Mouse (Mus musculus) stomach, postnatal 0 days (tissue): ENCODE data around the gene Snd1. TPM values are rescaled to one million over a fixed set of nuclear protein-coding genes. Genes with fewer than 3 reads are reported as not detected.

Experiments
- ATAC-seq: fragments of 200-750 bp; cut with Nextera tagmentation; 2 replicates; pipeline ENCODE4 v1.8.0; 2017; ENCODE audit not compliant: low FRiP score, low TSS enrichment
- DNase-seq: peaks from one replicate; pipeline ENCODE4 v3.0.0-alpha.2; 2016; ENCODE audit warnings: low spot score
- H3K27ac ChIP-seq: fragments of 300-500 bp; sonication (generic); replicated peaks from 2 replicates; pipeline ENCODE4 v1.5.1; 2014; ENCODE audit warnings: mild to moderate bottlenecking, control low read depth
- H3K27me3 ChIP-seq: fragments of 300-500 bp; sonication (generic); 2 replicates; pipeline ENCODE4 v1.6.1; 2014; ENCODE audit warnings: low read length; ENCODE audit not compliant: control insufficient read depth, insufficient read depth
- H3K36me3 ChIP-seq: fragments of 300-500 bp; sonication (generic); 2 replicates; pipeline ENCODE4 v1.6.1; 2014; ENCODE audit warnings: low read length, mixed read lengths; ENCODE audit not compliant: control insufficient read depth, insufficient read depth
- H3K4me1 ChIP-seq: fragments of 300-500 bp; sonication (generic); replicated peaks from 2 replicates; pipeline ENCODE4 v1.6.1; 2014; ENCODE audit warnings: antibody characterized with exemption; ENCODE audit not compliant: control insufficient read depth, insufficient read depth
- H3K4me2 ChIP-seq: fragments of 300-500 bp; sonication (generic); replicated peaks from 2 replicates; pipeline ENCODE4 v1.6.1; 2014; ENCODE audit warnings: low read depth, mild to moderate bottlenecking, control low read depth, moderate library complexity
- H3K4me3 ChIP-seq: fragments of 300-500 bp; sonication (generic); 2 replicates; pipeline ENCODE4 v1.5.1; 2014; ENCODE audit warnings: low read depth, low read length, control low read depth
- H3K9ac ChIP-seq: fragments of 300-500 bp; sonication (generic); 2 replicates; pipeline ENCODE4 v1.6.1; 2014; ENCODE audit warnings: mild to moderate bottlenecking, low read length, control low read depth, mixed read lengths
- H3K9me3 ChIP-seq: fragments of 300-500 bp; sonication (generic); 2 replicates; pipeline ENCODE4 v1.6.1; 2016; ENCODE audit warnings: low read length; ENCODE audit not compliant: control insufficient read depth
- CTCF ChIP-seq: IDR thresholded peaks from 2 replicates; pipeline ENCODE4 v1.5.1; 2016; ENCODE audit warnings: antibody characterized with exemption, low read depth, mild to moderate bottlenecking, moderate library complexity
- EP300 ChIP-seq: optimal IDR thresholded peaks from 2 replicates; pipeline ENCODE3; 2016; ENCODE audit warnings: antibody characterized with exemption
- WGBS: fragments of 180-500 bp; shearing (Covaris S2); extraction: QIAGEN DNeasy Blood & Tissue Kit; methylation state at CpG from one replicate; pipeline ENCODE4 v1.1.7; 2014; 5-methylcytosine and 5-hydroxymethylcytosine counted together
- polyA plus RNA-seq: library from polyadenylated mRNA; unstranded; fragments of >200 nt; fragmentation: Nextera tagmentation; extraction: Ambion mirVana; gene quantifications from 2 replicates; pipeline ENCODE4 v1.2.1, GENCODE M21; 2015

Snd1 gene
- polyA plus RNA-seq, 1 experiment from 2014 or later, result 81.3 TPM

GRCm38 (mm10) chr6:28877945-28878666, 403.2 kb downstream of the Snd1 start:
- no peak overlapping the region for H3K4me2 ChIP-seq
- H3K9me3 ChIP-seq, result no peaks in the 10 kb centered on the region
- no peak for ATAC-seq
- H3K9ac ChIP-seq, result no peak overlapping the region
- no peak overlapping the region for H3K4me3 ChIP-seq
- no peak for DNase-seq
- H3K36me3 ChIP-seq, result peaks cover 7% of the 10 kb centered on the region; the same call in 1 of the 2 replicates
- no peaks in the 10 kb centered on the region for H3K4me1 ChIP-seq
- TF ChIP-seq CTCF (no peak), EP300 (no peak)
- H3K27me3 ChIP-seq, result no peaks in the 10 kb centered on the region
- H3K27ac ChIP-seq, result no peak overlapping the region
- 37% methylated on average over 6 of the region's 7 CpGs for WGBS

GRCm38 (mm10) chr6:28879315-28879714, 404.4 kb downstream of the Snd1 start:
- Histone ChIP-seq H3K9me3 (no peaks in the 10 kb centered on the region), H3K4me3 (no peak overlapping the region), H3K9ac (no peak overlapping the region), H3K36me3 (peaks cover 13% of the 10 kb centered on the region; the same call in 1 of the 2 replicates), H3K27me3 (no peaks in the 10 kb centered on the region), H3K4me1 (no peaks in the 10 kb centered on the region), H3K27ac (no peak overlapping the region), H3K4me2 (no peak overlapping the region)
- DNase-seq (no peak), ATAC-seq (no peak)
- TF ChIP-seq EP300 (no peak), CTCF (no peak)
- 64% methylated on average over 8 of the region's 8 CpGs for WGBS

GRCm38 (mm10) chr6:28880909-28881308, 406.0 kb downstream of the Snd1 start:
- no peaks in the 10 kb centered on the region for H3K9me3 ChIP-seq
- no peak overlapping the region for H3K4me3 ChIP-seq
- WGBS, result 76% methylated on average over 4 of the region's 4 CpGs
- peaks cover 20% of the 10 kb centered on the region; the same call in 1 of the 2 replicates for H3K36me3 ChIP-seq
- no peak overlapping the region for H3K27ac ChIP-seq
- H3K9ac ChIP-seq, result no peak overlapping the region
- H3K4me2 ChIP-seq, result no peak overlapping the region
- ATAC-seq (no peak), DNase-seq (no peak)
- TF ChIP-seq CTCF, result no peak
- no peak for TF ChIP-seq EP300
- no peaks in the 10 kb centered on the region for H3K4me1 ChIP-seq
- no peaks in the 10 kb centered on the region for H3K27me3 ChIP-seq

GRCm38 (mm10) chr6:28883518-28883917, 408.6 kb downstream of the Snd1 start:
- Histone ChIP-seq H3K4me3 (no peak overlapping the region), H3K27me3 (no peaks in the 10 kb centered on the region), H3K9ac (no peak overlapping the region), H3K27ac (no peak overlapping the region), H3K4me2 (no peak overlapping the region), H3K36me3 (peaks cover 26% of the 10 kb centered on the region; the same call in 1 of the 2 replicates), H3K4me1 (no peaks in the 10 kb centered on the region), H3K9me3 (no peaks in the 10 kb centered on the region)
- DNase-seq, result no peak
- no peak for ATAC-seq
- WGBS, result 77% methylated on average over 5 of the region's 5 CpGs
- no peak for TF ChIP-seq EP300
- no peak for TF ChIP-seq CTCF

- Histone ChIP-seq H3K4me1 (no peaks in the 10 kb centered on the region), H3K36me3 (peaks cover 26% of the 10 kb centered on the region; the same call in 1 of the 2 replicates), H3K9ac (no peak overlapping the region), H3K27me3 (no peaks in the 10 kb centered on the region), H3K4me3 (no peak overlapping the region), H3K9me3 (no peaks in the 10 kb centered on the region), H3K27ac (no peak overlapping the region), H3K4me2 (no peak overlapping the region)
- DNase-seq, result no peak
- ATAC-seq, result no peak
- WGBS, result 81% methylated on average over 7 of the region's 7 CpGs
- no peak for TF ChIP-seq EP300
- TF ChIP-seq CTCF, result peak; percentile 49
These were observed 411.9 kb downstream of the Snd1 start for GRCm38 (mm10) chr6:28886724-28887440.

- no peaks in the 10 kb centered on the region for H3K4me1 ChIP-seq
- H3K4me3 ChIP-seq, result no peak overlapping the region
- peaks cover 12% of the 10 kb centered on the region; the same call in 1 of the 2 replicates for H3K36me3 ChIP-seq
- H3K9me3 ChIP-seq, result no peaks in the 10 kb centered on the region
- TF ChIP-seq CTCF (no peak), EP300 (no peak)
- DNase-seq, result no peak
- no peak overlapping the region for H3K9ac ChIP-seq
- no peak overlapping the region for H3K4me2 ChIP-seq
- ATAC-seq, result no peak
- H3K27ac ChIP-seq, result no peak overlapping the region
- WGBS, result 85% methylated on average over 6 of the region's 6 CpGs
- no peaks in the 10 kb centered on the region for H3K27me3 ChIP-seq
These were observed 415.5 kb downstream of the Snd1 start for GRCm38 (mm10) chr6:28890426-28890825.
